Mouse (Mus musculus) kidney, postnatal 0 days (tissue): ENCODE data around the gene Osbpl8. TPM values are rescaled to one million over a fixed set of nuclear protein-coding genes. Genes with fewer than 3 reads are reported as not detected.
"Not testable (repeated sequence)": the region's sequence is repeated elsewhere in the genome, so short reads cannot be mapped to it uniquely, and the experiment has no call there.

Experiments used
- ATAC-seq: fragments of 200-750 bp; cut with Nextera tagmentation; replicated peaks from 2 replicates; pipeline ENCODE4 v1.8.0; 2017; ENCODE audit warnings: low read depth, moderate number of reproducible peaks, moderate TSS enrichment, moderate library complexity; ENCODE audit not compliant: low FRiP score
- DNase-seq: peaks from one replicate; pipeline ENCODE4 v3.0.0-alpha.2; 2016; ENCODE audit warnings: low spot score
- H3K27ac ChIP-seq: fragments of 300-500 bp; sonication (generic); 2 replicates; pipeline ENCODE4 v1.5.1; 2014; ENCODE audit warnings: mild to moderate bottlenecking
- H3K27me3 ChIP-seq: fragments of 300-500 bp; sonication (generic); 2 replicates; pipeline ENCODE4 v1.6.1; 2014; ENCODE audit warnings: low read length, mixed read lengths; ENCODE audit not compliant: insufficient read depth
- H3K36me3 ChIP-seq: fragments of 300-500 bp; sonication (generic); 2 replicates; pipeline ENCODE4 v1.6.1; 2014; ENCODE audit warnings: low read length, mixed read lengths; ENCODE audit not compliant: insufficient read depth
- H3K4me1 ChIP-seq: fragments of 300-500 bp; sonication (generic); replicated peaks from 2 replicates; pipeline ENCODE4 v1.6.1; 2014; ENCODE audit warnings: antibody characterized with exemption, low read length, mixed read lengths; ENCODE audit not compliant: insufficient read depth
- H3K4me2 ChIP-seq: fragments of 300-500 bp; sonication (generic); 2 replicates; pipeline ENCODE4 v1.6.1; 2014; ENCODE audit warnings: mild to moderate bottlenecking, low read length, moderate library complexity, mixed read lengths
- H3K4me3 ChIP-seq: fragments of 300-500 bp; sonication (generic); replicated peaks from 2 replicates; pipeline ENCODE4 v1.5.1; 2014; ENCODE audit warnings: low read depth, low read length
- H3K9ac ChIP-seq: fragments of 300-500 bp; sonication (generic); 2 replicates; pipeline ENCODE4 v1.6.1; 2014; ENCODE audit warnings: low read depth, low read length
- H3K9me3 ChIP-seq: fragments of 300-500 bp; sonication (generic); replicated peaks from 2 replicates; pipeline ENCODE4 v1.6.1; 2016; ENCODE audit warnings: low read length, inconsistent platforms, mixed read lengths
- CTCF ChIP-seq: IDR thresholded peaks from 2 replicates; pipeline ENCODE4 v1.5.1; 2016; ENCODE audit warnings: antibody characterized with exemption, low read depth, mild to moderate bottlenecking, moderate library complexity
- WGBS: fragments of 180-500 bp; shearing (Covaris S2); extraction: QIAGEN DNeasy Blood & Tissue Kit; methylation state at CpG from one replicate; pipeline ENCODE4 v1.1.7; 2014; 5-methylcytosine and 5-hydroxymethylcytosine counted together
- polyA plus RNA-seq: library from polyadenylated mRNA; unstranded; fragments of >200 nt; fragmentation: Nextera tagmentation; extraction: Ambion mirVana; gene quantifications from 2 replicates; pipeline ENCODE4 v1.2.1, GENCODE M21; 2015

Gene Osbpl8
- polyA plus RNA-seq, 1 experiment from 2014 or later = 11.8 TPM

GRCm38 (mm10) chr10:111133271-111133670 is 31.3 kb upstream of the Osbpl8 start:
- WGBS = 81% methylated on average over 5 of the region's 5 CpGs
- no peak for TF ChIP-seq CTCF
- Histone ChIP-seq H3K36me3 (no peaks in the 10 kb centered on the region), H3K4me3 (no peak overlapping the region), H3K27ac (no peak overlapping the region), H3K9me3 (no peaks in the 10 kb centered on the region), H3K4me1 (no peaks in the 10 kb centered on the region), H3K27me3 (no peaks in the 10 kb centered on the region), H3K4me2 (no peak overlapping the region), H3K9ac (no peak overlapping the region)
- DNase-seq = no peak
- no peak for ATAC-seq

GRCm38 (mm10) chr10:111133936-111134335 is 30.6 kb upstream of the Osbpl8 start:
- Histone ChIP-seq H3K9ac (no peak overlapping the region), H3K4me2 (no peak overlapping the region), H3K27me3 (no peaks in the 10 kb centered on the region), H3K27ac (peak overlapping the region; percentile 13; the same call in 1 of the 2 replicates), H3K4me1 (no peaks in the 10 kb centered on the region), H3K36me3 (no peaks in the 10 kb centered on the region), H3K4me3 (no peak overlapping the region), H3K9me3 (no peaks in the 10 kb centered on the region)
- DNase-seq (no peak), ATAC-seq (no peak; the same call in 1 of the 2 replicates)
- no peak for TF ChIP-seq CTCF
- 68% methylated on average over 8 of the region's 8 CpGs for WGBS

- Histone ChIP-seq H3K27ac (no peak overlapping the region), H3K9me3 (no peaks in the 10 kb centered on the region), H3K36me3 (no peaks in the 10 kb centered on the region), H3K4me2 (no peak overlapping the region), H3K4me1 (no peaks in the 10 kb centered on the region), H3K4me3 (no peak overlapping the region), H3K27me3 (no peaks in the 10 kb centered on the region), H3K9ac (no peak overlapping the region)
- ATAC-seq = no peak
- no peak for TF ChIP-seq CTCF
- DNase-seq = no peak
- 81% methylated on average over 9 of the region's 9 CpGs for WGBS
These were observed 30.1 kb upstream of the Osbpl8 start for GRCm38 (mm10) chr10:111134412-111134957.

GRCm38 (mm10) chr10:111136306-111136705 is 28.2 kb upstream of the Osbpl8 start:
- not testable (repeated sequence) for ATAC-seq, H3K27ac ChIP-seq, H3K4me1 ChIP-seq, DNase-seq, H3K4me3 ChIP-seq, H3K4me2 ChIP-seq, H3K9ac ChIP-seq, H3K9me3 ChIP-seq, H3K36me3 ChIP-seq, H3K27me3 ChIP-seq
- 76% methylated on average over 5 of the region's 5 CpGs for WGBS

- no peak for TF ChIP-seq CTCF
These were observed 26.6 kb upstream of the Osbpl8 start for GRCm38 (mm10) chr10:111137905-111138304.

GRCm38 (mm10) chr10:111139170-111139569 is 25.4 kb upstream of the Osbpl8 start:
- DNase-seq (no peak), ATAC-seq (no peak)
- Histone ChIP-seq H3K4me3 (no peak overlapping the region), H3K9me3 (no peaks in the 10 kb centered on the region), H3K9ac (no peak overlapping the region), H3K4me2 (no peak overlapping the region), H3K36me3 (no peaks in the 10 kb centered on the region), H3K4me1 (no peaks in the 10 kb centered on the region), H3K27ac (peak overlapping the region; percentile 52; the same call in 1 of the 2 replicates), H3K27me3 (no peaks in the 10 kb centered on the region)
- WGBS = 49% methylated on average over 1 of the region's 1 CpGs
- TF ChIP-seq CTCF = no peak

More at GRCm38 (mm10) chr10:111137905-111138304, 26.6 kb upstream of the Osbpl8 start:
- H3K4me2 ChIP-seq = no peak overlapping the region
- 79% methylated on average over 4 of the region's 4 CpGs for WGBS
- no peak for ATAC-seq
- no peaks in the 10 kb centered on the region for H3K9me3 ChIP-seq
- no peak overlapping the region for H3K9ac ChIP-seq
- H3K27ac ChIP-seq = no peak overlapping the region
- H3K4me3 ChIP-seq = no peak overlapping the region
- H3K4me1 ChIP-seq = no peaks in the 10 kb centered on the region
- H3K36me3 ChIP-seq = no peaks in the 10 kb centered on the region
- H3K27me3 ChIP-seq = no peaks in the 10 kb centered on the region
- DNase-seq = no peak

- Histone ChIP-seq H3K27ac (no peak overlapping the region), H3K27me3 (no peaks in the 10 kb centered on the region), H3K4me3 (no peak overlapping the region), H3K36me3 (no peaks in the 10 kb centered on the region), H3K4me2 (no peak overlapping the region), H3K4me1 (no peaks in the 10 kb centered on the region), H3K9me3 (no peaks in the 10 kb centered on the region), H3K9ac (no peak overlapping the region)
- WGBS = 53% methylated on average over 5 of the region's 5 CpGs
- ATAC-seq (peak; percentile 69), DNase-seq (peak; percentile 38)
- TF ChIP-seq CTCF = no peak
These were observed 24.7 kb upstream of the Osbpl8 start for GRCm38 (mm10) chr10:111139881-111140280.
